Mouse (Mus musculus): ENCODE data around the gene Prrg2.

DNA sequence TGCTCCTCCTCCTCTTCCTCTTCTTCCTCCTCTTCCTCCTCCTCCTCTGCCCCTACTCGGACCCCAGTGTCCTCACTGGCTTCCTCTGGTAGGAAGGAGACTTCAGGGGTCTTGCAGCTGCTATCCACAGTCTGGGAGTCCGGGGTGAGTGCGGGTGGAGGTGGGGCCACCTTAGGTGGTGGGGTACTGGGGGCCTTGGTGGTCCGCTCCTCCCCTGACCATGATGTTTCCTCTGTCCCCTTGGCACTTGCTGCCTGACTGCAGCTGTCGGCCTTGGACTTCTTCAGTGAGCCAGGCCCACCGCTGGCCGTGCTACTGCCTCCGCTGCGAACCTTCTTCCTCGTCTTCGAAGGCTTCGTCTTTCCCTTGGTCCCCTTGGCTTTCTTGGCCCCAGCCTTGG, 56.0 kb downstream of the Prrg2 start:
- TF ChIP-seq POLR2A (IDR thresholded peaks at IDR 0.05; ENCODE audit: low read depth, low read length) (no peak), CTCF (IDR thresholded peaks at IDR 0.05; ENCODE audit: extremely low read depth, insufficient read depth, insufficient read length, insufficient replicate concordance) (no peak)

All from spleen, adult 2 months (tissue).